Mouse (Mus musculus) erythroid progenitor cell, adult 5-6 weeks (primary cell): ENCODE data around the gene Tmem107. TPM values are rescaled to one million over a fixed set of nuclear protein-coding genes. Genes with fewer than 3 reads are reported as not detected.

Source experiments
- ATAC-seq: replicated peaks from 2 replicates; pipeline ENCODE4 v1.8.0; 2016; ENCODE audit warnings: moderate number of reproducible peaks, mild to moderate bottlenecking, moderate TSS enrichment, inconsistent platforms; ENCODE audit not compliant: poor library complexity, low FRiP score, severe bottlenecking
- total RNA-seq, 2 experiments: library from RNA; stranded (forward) in 1 of 2; stranded (reverse) in 1 of 2; fragments of 150-400 nt in 1 of 2; fragments of 186-747, 209-891 nt in 1 of 2; gene quantifications; 2 replicates each; pipeline versions ENCODE4 v1.2.3 to v1.2.4; 2015 to 2017; ENCODE audit warnings: low replicate concordance in 2 of 2

Tmem107 gene
- 21.6 and 27.7 TPM in 2 replicates for total RNA-seq (2015; ENCODE audit: low replicate concordance)
- total RNA-seq (2017; ENCODE audit: low replicate concordance), result 12.5 and 12.6 TPM in 2 replicates

DNA sequence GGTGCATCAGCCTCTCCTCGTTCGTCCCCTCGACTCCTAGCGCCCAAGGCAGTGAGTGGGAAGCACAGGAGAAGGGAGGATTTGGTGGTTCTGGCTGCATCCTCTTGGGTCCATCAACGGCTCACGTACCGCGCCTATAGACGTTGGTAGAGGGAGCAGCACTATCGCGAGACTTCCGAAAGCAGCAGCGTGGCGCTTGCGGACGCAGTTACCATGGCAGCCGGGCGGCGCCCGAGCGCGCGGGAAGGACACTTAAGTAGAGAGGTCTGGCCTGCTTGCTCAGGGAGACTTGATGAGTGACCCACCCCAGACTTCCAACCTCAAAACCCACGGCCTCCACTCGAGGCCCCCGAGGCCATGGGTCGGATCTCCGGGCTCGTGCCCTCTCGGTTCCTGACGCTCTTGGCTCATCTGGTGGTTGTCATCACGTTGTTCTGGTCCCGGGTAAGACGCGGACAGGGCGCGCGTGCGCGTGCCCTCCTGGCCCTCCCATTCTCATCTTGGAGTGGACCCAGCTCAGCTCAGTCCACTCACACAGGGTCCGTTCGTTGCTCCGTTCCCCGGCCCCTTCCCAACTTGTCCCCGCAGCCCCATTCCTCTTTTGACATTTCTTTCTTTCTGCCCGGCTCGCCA, at the start of gene Tmem107:
Gene Tmem107, plus strand, starts transcription at position 217 of the 633 bp plus-strand sequence.
- ATAC-seq, result peak; percentile 77

DNA sequence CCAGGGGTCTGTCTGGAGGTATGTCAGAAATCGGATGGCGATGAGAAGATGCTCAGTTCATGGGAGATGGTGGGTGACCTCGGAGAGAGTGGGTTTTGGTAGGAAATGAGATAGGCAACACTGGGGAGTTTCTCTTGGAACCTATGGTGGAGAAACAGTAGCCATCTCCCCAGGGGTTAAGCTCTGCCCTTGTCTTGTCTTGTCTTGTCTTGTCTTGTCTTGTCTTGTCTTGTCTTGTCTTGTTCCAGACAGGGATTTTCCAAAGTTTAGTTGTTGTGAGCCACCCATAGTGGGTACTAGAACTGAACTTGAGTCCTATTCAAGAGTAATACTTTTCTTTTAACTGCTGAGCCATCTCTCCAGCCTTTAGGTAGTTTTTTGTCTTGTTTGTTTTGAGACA, 44.0 kb upstream of the Tmem107 start:
- no peak for ATAC-seq

DNA sequence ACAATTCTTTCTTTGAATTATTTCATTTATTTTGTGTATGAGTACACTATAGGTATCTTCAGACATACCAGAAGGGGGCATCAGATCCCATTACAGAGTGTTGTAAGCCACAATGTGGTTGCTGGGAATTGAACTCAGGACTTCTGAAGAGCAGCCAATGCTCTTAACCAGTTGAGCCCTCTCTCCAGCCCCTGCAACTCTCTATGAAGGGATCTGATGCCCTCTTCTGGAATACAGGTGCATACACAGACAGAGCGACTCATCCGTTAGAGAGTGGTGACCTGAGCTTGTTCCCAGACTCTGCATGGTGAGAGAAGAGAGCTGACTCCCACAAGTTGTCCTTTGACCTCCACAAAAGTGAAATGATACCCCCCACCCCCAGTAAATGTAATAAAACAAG, 41.8 kb upstream of the Tmem107 start:
- peak; percentile 72 for ATAC-seq

DNA sequence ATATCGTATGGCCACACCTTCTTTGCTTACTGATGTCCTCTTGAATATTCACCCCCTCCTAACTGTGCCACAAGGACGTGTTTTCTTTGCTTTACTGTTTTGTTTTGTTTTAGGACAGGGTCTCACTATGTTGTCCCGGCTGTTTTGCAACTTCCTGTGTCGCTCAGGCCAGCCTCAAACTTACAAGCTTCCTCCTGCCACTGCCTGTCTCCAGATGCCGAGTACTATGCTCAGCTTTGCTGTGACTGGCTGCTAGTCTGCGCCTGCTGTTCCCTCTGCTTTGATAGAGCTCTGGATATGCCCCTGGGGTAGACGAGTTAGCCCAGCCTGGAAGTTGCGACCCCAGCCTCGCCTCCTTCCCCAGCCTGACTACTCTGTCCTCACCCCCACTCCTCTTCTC, 37.1 kb upstream of the Tmem107 start:
- no peak for ATAC-seq

DNA sequence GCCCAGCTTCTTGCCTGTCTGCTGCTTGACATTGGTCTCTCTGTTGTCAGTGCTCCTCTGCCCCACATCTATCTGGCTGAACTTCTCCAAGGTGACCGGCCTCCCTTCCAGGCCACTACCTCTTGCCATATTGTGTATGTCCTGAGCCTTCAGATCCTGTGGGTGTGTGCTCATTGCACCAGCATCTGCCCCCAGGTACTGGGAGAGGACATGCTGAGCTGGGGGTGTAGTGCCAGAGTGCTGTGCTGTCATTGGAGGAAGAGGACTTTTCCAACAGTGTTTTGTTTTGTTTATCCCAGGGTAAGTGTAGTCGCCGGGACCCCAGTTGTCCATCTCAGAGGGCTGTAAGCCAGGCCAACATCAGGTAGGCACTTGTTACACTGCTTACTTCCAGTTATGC, 36.0 kb upstream of the Tmem107 start:
- no peak for ATAC-seq

DNA sequence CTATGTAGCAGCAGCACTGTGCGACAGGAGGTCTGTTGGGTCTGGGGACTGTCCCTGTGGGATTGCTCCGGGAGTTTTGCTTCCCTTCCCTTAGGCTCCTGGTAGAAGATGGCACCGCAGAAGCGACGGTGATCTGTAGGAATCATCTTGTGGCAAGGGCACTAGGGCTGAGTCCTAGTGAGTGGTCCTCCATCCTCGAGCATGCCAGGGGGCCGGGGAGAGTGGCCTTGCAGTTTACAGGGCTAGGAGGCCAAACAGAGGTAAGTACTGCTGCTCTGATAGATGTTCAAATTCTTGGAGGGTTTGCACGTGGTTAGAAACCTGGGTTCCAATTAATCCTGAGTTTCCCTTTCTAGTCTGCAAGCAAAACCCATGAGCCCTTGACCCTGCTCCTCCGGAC, 35.2 kb upstream of the Tmem107 start:
- no peak for ATAC-seq

DNA sequence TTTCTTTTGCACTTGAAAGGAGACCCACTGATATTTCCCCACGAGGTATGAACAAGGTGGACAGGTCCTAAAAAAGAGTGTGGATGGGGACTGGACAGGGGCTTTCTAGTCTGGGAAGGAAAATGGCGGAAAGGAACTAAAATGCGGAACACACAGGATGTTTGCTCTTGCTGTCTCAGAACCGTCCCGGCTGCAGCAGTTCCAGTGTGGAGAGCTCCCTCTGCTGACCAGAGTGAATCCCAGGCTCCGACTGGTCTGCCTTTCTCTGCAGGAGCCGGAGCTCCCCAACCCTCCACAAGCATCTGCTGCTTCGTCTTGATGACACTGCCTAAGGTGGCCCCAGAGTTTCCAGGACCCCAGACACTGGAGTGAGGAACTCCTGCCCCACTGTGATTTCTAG, 34.8 kb upstream of the Tmem107 start:
- peak; percentile 71 for ATAC-seq

DNA sequence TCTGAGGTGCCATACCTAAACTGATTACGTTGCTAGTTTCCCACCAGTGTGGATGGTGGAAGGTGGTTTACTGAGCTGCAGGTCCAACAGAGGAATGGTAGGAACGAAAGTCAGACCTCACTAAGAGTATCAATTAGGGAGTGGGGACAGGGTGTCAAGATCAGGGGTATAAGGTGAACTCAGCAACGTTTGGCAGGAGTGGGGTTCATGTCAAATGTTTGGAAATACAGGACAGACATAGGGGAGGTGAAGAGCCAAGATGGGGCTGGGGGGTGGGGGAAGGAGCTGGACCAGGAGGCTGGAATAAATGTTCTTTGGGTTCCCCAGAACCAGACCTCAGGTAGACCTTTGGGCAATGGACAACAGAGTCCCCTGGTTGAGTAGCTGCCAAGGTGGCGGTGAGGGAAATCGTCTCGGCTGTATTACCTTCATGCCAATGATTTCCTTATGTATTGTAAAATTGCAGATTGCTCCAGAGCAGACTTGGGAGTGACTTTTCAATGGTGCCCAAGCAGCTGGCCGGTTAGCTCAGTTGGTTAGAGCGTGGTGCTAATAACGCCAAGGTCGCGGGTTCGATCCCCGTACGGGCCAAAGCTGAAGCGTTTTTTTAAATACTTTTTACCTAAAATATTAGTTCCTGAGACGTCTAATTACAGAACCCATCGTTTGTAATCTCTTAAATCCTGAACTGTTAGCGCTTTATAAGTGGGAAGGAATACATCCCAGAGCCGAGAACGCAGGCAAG, 33.9 kb upstream of the Tmem107 start:
- 0 out of 2 replicates have a peak, but pooled peaks have one; percentile 16 for ATAC-seq

DNA sequence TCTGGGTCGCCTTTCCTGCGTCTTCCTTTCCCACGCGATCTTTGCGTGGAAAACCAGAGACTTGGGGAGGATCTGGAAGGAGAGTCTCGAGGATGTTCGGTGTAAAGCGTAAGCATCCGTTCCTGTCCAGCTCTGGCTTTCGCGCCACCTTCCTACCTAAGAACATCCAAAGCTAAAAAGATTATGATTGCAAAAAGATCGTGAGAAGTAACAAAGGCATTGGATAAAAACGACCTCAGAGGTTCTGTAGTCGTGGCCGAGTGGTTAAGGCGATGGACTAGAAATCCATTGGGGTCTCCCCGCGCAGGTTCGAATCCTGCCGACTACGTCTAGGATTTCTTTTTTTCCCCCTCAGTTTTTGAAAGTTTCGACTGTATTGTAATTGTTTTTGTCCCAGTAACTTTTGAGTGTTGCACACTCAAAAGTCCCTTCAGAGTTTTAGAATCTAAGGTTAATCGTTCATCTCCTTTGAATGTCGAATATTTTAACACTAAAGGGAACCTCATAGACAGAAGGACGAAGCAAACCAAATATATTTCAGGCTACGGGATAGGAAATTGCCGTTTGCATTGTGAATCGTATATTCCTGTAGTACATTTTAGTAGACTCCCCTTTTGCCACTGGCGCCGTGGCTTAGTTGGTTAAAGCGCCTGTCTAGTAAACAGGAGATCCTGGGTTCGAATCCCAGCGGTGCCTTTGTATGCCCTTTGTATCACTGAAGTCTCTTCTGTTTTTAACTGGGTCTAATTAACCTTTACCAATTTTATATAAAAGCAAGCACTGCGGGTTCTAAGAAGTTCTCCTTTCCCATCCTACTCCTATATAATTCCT, 33.2 kb upstream of the Tmem107 start:
- peak; percentile 15 for ATAC-seq

DNA sequence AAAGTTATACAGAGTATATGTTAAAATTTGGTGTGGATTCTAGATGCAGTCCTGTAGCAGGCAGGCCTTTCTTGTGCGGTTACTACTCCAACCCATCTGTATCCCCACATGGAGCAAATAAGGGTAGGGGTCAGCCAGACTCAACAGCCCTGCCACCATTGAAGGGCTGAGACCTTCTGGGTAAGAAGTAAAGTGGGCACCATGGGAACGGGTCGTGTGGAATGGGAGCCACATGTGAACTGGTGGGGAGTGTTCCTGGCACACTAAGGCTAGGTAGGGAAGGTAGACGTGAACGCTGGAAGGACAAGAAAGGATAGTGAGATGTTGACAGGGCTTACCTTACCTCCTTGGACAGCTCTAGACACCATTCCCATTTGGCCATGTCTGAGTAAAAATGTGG, 32.4 kb upstream of the Tmem107 start:
- ATAC-seq, result no peak

DNA sequence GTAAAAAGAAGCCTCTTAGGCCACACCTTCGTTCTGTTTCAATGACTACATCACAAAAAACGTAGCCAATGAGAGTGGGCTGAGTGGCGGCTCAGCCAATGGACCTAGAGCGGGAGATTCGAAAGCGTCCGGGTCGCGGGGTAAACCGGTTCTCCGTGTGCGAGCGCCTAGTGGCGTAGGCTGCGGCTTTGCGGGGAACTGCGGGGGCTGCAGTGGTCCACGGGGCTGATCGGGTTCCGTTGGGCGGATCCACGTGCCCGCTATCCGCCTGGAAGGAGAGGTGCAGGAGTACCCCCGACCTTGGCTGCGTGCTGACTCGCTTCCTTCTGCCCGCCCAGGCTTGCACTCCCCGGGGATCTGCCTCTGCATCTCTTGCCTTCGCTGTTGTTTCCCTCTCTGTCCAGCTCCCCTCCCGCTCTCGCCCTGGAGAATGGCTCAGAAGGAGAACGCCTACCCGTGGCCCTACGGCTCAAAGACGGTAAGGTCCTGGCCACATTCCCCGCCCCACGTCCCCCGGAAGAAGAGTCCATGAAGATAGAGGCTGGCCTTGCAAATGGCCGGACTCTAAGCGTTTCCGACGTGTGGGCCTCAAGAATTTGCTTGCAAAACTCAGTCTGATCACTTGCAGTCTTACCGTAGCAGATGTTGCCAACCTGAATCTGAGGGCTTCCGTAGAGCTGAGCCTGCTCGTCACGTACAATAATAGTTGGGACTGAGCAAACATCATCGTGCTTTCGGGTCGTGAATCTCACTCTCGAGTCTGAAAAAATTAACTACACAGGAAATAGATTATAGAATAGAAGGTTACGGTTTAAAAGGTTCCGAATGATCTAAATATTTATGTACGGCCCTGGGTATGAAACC, 24.8 kb upstream of the Tmem107 start, which contains the start of gene Aurkb:
Gene Aurkb, plus strand, starts transcription at position 117 of the 864 bp plus-strand sequence.
- ATAC-seq, result peak; percentile 84

DNA sequence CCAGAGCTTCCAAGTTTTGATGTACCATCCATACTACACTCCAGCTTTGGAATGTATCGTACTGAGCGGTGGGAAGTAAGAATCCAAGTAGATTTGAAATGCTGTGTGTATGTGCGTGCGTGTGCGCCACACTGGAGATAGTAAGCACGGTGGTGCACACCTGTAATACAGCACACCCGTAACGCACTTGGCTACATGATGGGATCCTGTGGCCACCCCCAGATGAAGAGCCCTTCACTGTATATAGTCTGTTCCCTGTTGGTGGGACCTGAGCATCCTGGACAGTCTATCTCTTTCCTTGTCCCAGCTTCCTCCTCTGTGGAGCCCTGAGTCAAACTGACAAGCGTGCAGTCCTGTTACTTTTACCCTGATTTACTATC, 24.2 kb upstream of the Tmem107 start:
- ATAC-seq, result peak; percentile 23

DNA sequence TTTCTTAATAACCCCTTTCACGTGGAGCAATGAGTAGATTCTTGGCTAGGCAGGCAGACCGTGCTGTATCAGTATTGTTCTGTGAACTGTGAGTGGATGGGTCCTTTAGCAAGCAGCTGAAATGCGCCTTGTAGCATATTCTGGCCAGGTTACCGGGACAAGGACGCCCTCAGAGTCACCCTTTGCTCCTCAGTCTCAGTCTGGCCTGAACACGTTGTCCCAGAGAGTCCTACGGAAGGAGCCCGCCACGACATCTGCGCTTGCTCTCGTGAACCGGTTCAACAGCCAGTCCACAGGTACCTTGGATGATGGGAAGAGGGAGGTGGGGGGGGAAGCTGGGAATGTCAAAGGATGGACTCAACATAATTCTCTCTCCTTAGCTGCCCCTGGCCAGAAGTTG, 23.0 kb upstream of the Tmem107 start:
- ATAC-seq, result no peak

DNA sequence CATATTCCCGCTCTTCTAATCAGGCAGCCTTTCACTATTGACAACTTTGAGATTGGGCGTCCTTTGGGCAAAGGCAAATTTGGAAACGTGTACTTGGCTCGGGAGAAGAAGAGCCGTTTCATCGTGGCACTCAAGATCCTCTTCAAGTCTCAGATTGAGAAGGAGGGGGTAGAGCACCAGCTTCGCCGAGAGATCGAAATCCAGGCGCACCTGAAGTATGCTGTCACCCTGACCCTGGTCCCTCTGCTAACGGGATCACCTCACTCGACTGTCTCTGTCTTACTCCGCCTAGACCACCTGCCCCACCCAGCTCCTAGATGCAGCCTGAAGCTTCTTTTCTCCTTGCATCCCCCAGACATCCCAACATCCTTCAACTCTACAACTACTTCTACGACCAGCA, 22.5 kb upstream of the Tmem107 start:
- ATAC-seq, result no peak

DNA sequence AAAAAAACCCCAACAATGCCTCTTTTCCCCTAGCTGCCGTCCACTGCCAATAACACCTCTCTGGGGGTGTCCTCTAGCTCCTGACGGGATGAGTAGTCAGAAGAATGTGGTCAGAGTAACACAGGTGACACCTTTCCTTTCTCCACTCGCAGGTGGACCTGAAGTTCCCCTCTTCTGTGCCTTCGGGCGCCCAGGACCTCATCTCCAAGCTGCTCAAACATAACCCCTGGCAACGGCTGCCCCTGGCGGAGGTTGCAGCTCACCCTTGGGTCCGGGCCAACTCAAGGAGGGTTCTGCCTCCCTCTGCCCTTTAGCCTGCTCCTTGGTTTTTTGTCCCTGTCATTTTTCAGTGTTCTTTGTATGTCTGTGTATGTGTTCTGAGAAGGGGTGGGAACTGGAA, 19.9 kb upstream of the Tmem107 start:
- ATAC-seq, result no peak

DNA sequence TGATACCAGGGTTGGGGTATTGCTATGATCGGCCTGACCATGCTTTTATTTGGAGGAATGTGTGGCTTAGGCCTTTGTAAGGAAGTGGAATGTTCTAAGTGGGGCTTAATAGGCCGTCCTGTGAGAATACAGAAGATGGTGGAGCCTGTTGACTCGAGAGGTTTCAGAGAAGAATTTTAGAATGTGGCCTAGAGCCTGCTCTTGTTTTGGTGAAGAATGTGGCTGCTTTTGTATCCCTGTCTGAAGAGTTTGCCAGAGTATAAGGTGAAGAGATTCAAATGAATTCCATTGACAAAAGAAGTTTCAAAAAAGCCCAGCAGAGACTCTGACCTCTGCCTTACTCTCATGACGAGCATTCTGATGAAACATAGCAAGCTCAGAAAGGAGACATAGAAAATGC, 18.8 kb upstream of the Tmem107 start:
- no peak for ATAC-seq

DNA sequence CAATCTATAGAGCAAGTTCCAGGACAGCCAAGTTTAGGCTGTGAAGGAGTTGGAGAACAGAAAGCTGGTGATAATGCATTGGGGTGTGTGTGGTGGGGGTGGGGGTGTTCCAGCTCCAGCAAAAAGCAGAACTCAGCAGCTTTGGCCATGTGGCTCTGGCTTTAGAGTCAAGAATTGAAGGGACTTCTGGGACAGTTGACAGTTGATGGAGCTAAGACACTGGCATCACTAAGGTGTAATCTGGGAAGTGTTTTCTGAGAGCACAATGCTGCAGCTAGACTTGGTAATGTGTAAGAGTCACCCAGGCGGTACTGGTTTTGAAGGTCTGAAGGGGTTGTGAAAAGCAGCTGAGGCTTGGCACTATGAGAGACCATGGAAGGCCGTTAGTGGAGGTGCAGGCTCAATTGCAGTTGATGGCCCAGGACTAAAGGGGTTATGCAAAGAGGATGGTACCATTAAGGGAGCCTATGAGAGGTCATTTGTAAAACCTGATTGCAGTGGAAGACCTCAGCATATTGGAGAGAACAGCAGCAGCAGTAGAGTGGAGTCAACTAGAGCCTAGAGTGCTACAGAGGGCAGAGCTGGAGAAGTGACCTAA, 17.7 kb upstream of the Tmem107 start:
- no peak for ATAC-seq

DNA sequence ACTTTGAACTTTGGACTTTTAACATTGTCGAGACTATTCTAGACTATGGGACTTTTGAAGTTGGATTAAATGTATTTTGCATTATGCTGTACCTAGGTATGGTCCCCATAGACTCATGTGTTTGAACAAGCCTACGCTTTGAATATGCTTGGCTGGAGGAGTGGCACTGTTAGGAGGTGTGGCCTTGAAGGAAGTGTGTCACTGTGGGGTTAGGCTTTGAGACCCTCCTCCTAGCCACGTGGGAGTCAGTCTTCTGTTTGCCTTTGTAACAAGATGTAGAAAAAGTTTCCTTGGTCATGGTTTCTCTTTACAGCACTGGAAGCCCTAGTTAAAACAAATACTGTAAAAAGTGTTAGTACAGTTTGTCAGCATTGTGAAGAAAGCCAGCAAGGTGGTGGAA, 16.8 kb upstream of the Tmem107 start:
- ATAC-seq, result no peak

DNA sequence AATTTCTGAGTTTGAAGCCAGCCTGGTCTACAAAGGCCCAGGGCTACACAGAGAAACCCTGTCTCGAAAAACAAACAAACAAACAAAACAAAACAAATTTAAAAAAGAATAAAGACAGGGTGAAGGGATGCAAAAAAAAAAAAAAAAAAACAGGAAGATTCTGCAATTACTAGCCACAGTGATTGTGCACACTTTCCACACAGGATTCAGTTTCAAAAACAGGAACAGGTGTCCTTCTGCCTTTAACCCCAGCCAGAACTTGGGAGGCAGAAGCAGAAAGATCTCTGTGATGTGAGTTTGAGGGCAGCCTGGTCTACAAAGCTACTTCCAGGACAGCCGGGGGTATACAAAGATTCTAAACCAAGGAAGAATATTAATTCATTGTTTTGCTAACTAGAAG, 12.3 kb upstream of the Tmem107 start:
- ATAC-seq, result no peak
